Mouse (Mus musculus): ENCODE measurements at regions not wholly inside any gene's neighbourhood (a gene's known extent, or its start where the extent isn't known, plus 50 kb on each side); places are given as distances from the start of the nearest gene placed in this dataset.
A peak's percentile ranks its signal among the peaks of the same experiment; 100 is the strongest.

- no peak for DNase-seq
These were observed 97.2 kb upstream of the Ppp2r3a start for GRCm38 (mm10) chr9:101348771-101349170.

GRCm38 (mm10) chr9:101342887-101343286 is 91.3 kb upstream of the Ppp2r3a start:
- DNase-seq: no peak

- DNase-seq: no peak
These were observed 89.3 kb upstream of the Ppp2r3a start for GRCm38 (mm10) chr9:101340796-101341465.

GRCm38 (mm10) chr9:101329032-101329824 is 77.6 kb upstream of the Ppp2r3a start:
- DNase-seq: no peak

GRCm38 (mm10) chr9:101326961-101327360 is 75.4 kb upstream of the Ppp2r3a start:
- DNase-seq: no peak

- DNase-seq: peak in 1 of 2 experiments; percentile 28
These were observed 62.4 kb upstream of the Ppp2r3a start for GRCm38 (mm10) chr9:101314036-101314435.

- DNase-seq: no peak
These were observed 54.9 kb upstream of the Ppp2r3a start for GRCm38 (mm10) chr9:101306408-101306935.

GRCm38 (mm10) chr9:101305730-101306129 is 54.1 kb upstream of the Ppp2r3a start:
- no peak for DNase-seq

Data from spleen, adult 18-20 months (tissue).